8 mouse cellular contexts compared by ENCODE assay signal in the genomic region with DNA sequence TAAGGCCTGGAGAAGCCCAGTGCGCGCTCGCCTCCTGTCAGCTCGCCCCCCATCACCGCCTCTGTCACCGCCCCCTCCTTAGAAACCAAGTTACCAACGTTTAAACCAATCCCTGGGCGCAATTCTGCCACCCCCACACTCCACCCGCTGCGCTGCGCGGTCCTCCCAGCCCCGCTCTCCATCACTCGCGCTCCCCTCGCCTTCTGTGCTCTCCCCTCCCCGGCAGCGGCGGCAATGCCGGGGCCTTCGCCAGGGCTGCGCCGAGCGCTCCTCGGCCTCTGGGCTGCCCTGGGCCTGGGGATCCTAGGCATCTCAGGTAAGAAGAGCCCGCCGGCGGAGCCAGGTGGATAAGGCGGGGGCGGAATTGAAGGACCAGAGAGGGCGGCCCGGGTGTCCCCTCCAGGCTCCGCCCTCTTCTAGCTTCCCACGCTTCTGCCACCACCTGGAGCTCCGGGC. TPM values are rescaled to one million over a fixed set of nuclear protein-coding genes. Genes with fewer than 3 reads are reported as not detected.
DNase-seq lines count a peak whose midpoint lies in the region; ATAC-seq and TF ChIP-seq lines count a peak whose summit lies in the region.

TSS of gene Icam5 (plus strand) at position 178 of the 456 bp plus-strand sequence.

- H3K36me3 ChIP-seq in hindbrain, embryonic 11.5 days (ENCODE audit: control insufficient read depth, insufficient read depth, low read length) = no peaks in the 10 kb centered on the region
- no peaks in the 10 kb centered on the region for H3K36me3 ChIP-seq in midbrain, postnatal 0 days (ENCODE audit: insufficient read depth, low read length)

- no peak within 1 kb of the TSS for H3K9ac ChIP-seq in hindbrain, embryonic 11.5 days (ENCODE audit: low read depth, low read length)
- peak within 1 kb of the TSS; percentile 70 for H3K9ac ChIP-seq in midbrain, postnatal 0 days (replicated peaks; ENCODE audit: low read length, poor library complexity, severe bottlenecking)

- no peak; the same call in 1 of the 2 replicates for TF ChIP-seq CTCF in midbrain, postnatal 0 days (IDR thresholded peaks at IDR 0.05)

- 0 out of 2 replicates have a peak within 1 kb of the TSS, but pooled peaks have one; percentile 16 for H3K27ac ChIP-seq in brown adipose tissue, adult 24 weeks (replicated peaks; ENCODE audit: low read depth, low read length)
- H3K27ac ChIP-seq in hindbrain, embryonic 11.5 days (ENCODE audit: low read depth, low read length) = no peak within 1 kb of the TSS
- peak within 1 kb of the TSS; percentile 52 for H3K27ac ChIP-seq in midbrain, postnatal 0 days (ENCODE audit: low read depth, low read length)

- H3K4me2 ChIP-seq in hindbrain, embryonic 11.5 days (replicated peaks; ENCODE audit: low read depth, low read length) = peak within 1 kb of the TSS; percentile 68
- H3K4me2 ChIP-seq in midbrain, postnatal 0 days (ENCODE audit: low read depth, low read length, poor library complexity, severe bottlenecking) = peak within 1 kb of the TSS; percentile 98

- peaks cover 78% of the 10 kb centered on the region for H3K27me3 ChIP-seq in hindbrain, embryonic 11.5 days (ENCODE audit: control insufficient read depth, insufficient read depth, low read length)
- H3K27me3 ChIP-seq in midbrain, postnatal 0 days (ENCODE audit: insufficient read depth, low read length) = peaks cover 71% of the 10 kb centered on the region

- peak; percentile 24 for DNase-seq in cerebellum, adult 9-10 months
- DNase-seq in cerebellum, adult 8-10 months = no peak
- peak; percentile 45 for DNase-seq in 3T3-L1 (ENCODE audit: low read depth, low spot score)
- DNase-seq in hindbrain, embryonic 11.5 days (ENCODE audit: low spot score) = no peak
- DNase-seq in left cerebral cortex, postnatal 10 days (ENCODE audit: extremely low spot score in 1 of 2, low spot score in 2 of 2) = peak; percentile 80 to 86
- DNase-seq in midbrain, postnatal 0 days (ENCODE audit: low spot score) = peak; percentile 59
- peak; percentile 58 for DNase-seq in thymus, postnatal 4 days

- no peaks in the 10 kb centered on the region for H3K9me3 ChIP-seq in hindbrain, embryonic 11.5 days (ENCODE audit: control insufficient read depth, low read length)
- H3K9me3 ChIP-seq in midbrain, postnatal 0 days (ENCODE audit: low read length) = no peaks in the 10 kb centered on the region

- under 1% methylated on average over 31 of the region's 35 CpGs for WGBS in hindbrain, embryonic 11.5 days
- 2% methylated on average over 33 of the region's 35 CpGs for WGBS in midbrain, postnatal 0 days

- peak within 1 kb of the TSS; percentile 55 for H3K4me3 ChIP-seq in brown adipose tissue, adult 24 weeks (ENCODE audit: insufficient read depth, low read depth, low read length)
- peak within 1 kb of the TSS; percentile 40 for H3K4me3 ChIP-seq in hindbrain, embryonic 11.5 days (ENCODE audit: low read depth, low read length)
- H3K4me3 ChIP-seq in midbrain, postnatal 0 days (ENCODE audit: low read depth, low read length) = peak within 1 kb of the TSS; percentile 58

- intact Hi-C loops in left cerebral cortex, postnatal 10 days (cut with DNase I) = loop anchor here (5.0 kb wide), 2 partner anchors 40 to 100 kb away; partner anchors contain the start of genes Fdx1l, Gm49373 and Tyk2

- H3K4me1 ChIP-seq in brown adipose tissue, adult 24 weeks (ENCODE audit: control insufficient read depth, insufficient read depth, insufficient read length, low read length) = peaks cover 9% of the 10 kb centered on the region
- H3K4me1 ChIP-seq in hindbrain, embryonic 11.5 days (replicated peaks; ENCODE audit: control insufficient read depth, insufficient read depth, low read length) = peaks cover 6% of the 10 kb centered on the region
- H3K4me1 ChIP-seq in midbrain, postnatal 0 days (ENCODE audit: insufficient read depth, low read length) = peaks cover 32% of the 10 kb centered on the region; the same call in 1 of the 2 replicates

- ATAC-seq in hindbrain, embryonic 11.5 days (ENCODE audit: low FRiP score) = peak; percentile 5; the same call in 1 of the 2 replicates
- peak; percentile 17; the same call in 1 of the 2 replicates for ATAC-seq in midbrain, postnatal 0 days (ENCODE audit: low FRiP score)

RNA-seq across cellular contexts. Expression of gene Icam5, which starts in this region (rescaled TPM):
- polyA plus RNA-seq in brown adipose tissue, adult 24 weeks (2012; ENCODE audit: insufficient read depth, insufficient read length, missing spikeins) = not detected in 2 replicates
- polyA plus RNA-seq in hindbrain, embryonic 11.5 days (2014; fragmentation: Nextera tagmentation; extraction: Ambion mirVana) = 0.24 TPM in 1 of 2 replicates, not detected in the other
- total RNA-seq in left cerebral cortex, postnatal 10 days (2021) = 100 to 1,000 TPM; 204 to 220 TPM
- total RNA-seq in midbrain, postnatal 0 days (2014; rRNA removed) = 6.3 and 7.7 TPM in 2 replicates
- 4.1 and 4.2 TPM in 2 replicates for polyA plus RNA-seq in midbrain, postnatal 0 days (2015; fragmentation: Nextera tagmentation; extraction: Ambion mirVana)

Comparison
In these comparisons a context has a peak if more than half of its experiments do, and no peak if none do; other contexts are left out.
1. RNA of gene Icam5 (total RNA-seq): 204 to 220 TPM in left cerebral cortex, postnatal 10 days; 6.3 to 7.7 TPM in midbrain, postnatal 0 days; every median in the first group is over 10 times any median in the second.
2. DNase-seq: peak in cerebellum, adult 9-10 months (single experiment), 3T3-L1 (single experiment), left cerebral cortex, postnatal 10 days (2 of 2), midbrain, postnatal 0 days (single experiment) and thymus, postnatal 4 days (single experiment); none in cerebellum, adult 8-10 months (single experiment) and hindbrain, embryonic 11.5 days (single experiment).
3. Peak in ATAC-seq, H3K4me3 ChIP-seq and H3K4me2 ChIP-seq in hindbrain, embryonic 11.5 days; RNA of the gene not detected or under 1 TPM.
4. Peak in every context shown above with its lines, with median percentiles within 50 percentile points of each other: H3K4me3 ChIP-seq.